Mouse (Mus musculus) brain, adult 2 months (tissue): Measurements from ENCODE around the gene Prps1l3.
"Not testable (repeated sequence)": the region's sequence is repeated elsewhere in the genome, so short reads cannot be mapped to it uniquely, and the experiment has no call there.

Experiments used
- DNase-seq: peaks from one replicate; pipeline ENCODE4 v3.0.0; 2011; ENCODE audit warnings: low read depth, low spot score

The Prps1l3 gene

DNA sequence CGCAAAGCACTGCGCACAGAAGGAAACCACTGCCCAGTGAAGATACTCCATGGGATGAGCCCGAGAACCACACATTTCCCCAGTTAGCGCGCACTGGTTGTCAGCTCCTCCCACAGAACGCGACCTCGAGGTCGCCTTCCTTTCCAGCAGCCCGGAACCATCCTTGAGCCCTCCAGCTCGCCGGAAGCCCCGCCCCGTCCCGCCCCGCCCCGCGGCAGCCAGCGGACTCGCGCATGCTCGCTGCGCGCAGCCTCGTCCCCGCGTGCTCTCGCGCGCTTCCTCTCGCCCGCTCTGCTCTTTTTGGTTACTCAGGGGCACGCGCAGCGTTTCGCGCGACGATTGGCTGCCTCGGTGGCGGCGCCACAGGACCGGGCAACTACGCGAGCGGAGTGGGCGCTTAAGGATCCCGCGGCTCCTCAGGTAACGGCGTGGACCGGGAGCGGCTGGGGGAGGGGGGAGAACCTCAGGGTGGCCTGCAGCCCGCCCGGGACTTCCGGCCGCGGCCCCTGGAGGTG, at the start of gene Prps1l3, which contains the start of gene Mipol1:
Gene Prps1l3 (plus strand): TSS at position 221 of the 515 bp plus-strand sequence.
Gene Mipol1 (plus strand): TSS at position 236 of the 515 bp plus-strand sequence.
- DNase-seq = peak; percentile 97

DNA sequence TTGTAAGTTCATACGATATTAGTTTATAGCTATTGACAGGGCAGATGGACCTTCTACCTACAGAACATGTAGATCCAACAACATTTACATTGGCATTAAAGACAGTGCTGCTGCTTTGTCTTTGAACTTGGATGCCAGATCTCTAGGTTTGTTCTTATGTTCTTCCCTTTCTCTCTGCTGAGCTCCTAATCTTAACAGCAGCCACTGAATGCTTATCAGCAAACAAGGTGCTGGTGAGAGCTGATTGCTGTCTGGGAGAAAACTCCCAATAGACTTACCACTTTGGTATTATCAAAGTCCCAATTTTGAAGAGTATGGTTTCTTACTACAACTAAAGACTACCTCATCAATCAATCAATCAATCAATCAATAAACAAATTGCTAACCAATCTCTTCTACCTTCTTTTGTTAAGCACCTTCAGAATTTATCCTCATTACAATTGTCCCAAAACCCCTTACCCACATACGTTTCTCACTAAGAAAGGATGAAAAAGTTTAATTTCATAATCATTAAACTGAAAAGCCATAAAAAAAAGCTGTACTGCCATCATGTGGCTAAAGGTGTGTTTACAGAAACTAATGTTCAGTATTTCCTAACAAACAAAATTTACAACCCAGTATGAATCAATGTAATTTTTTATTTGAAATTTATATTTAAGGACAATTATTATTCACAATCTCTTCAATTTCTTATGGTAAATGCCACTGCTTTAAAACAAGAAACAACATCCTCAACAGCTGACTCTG, 45.6 kb upstream of the Prps1l3 start:
- no peak for DNase-seq

DNA sequence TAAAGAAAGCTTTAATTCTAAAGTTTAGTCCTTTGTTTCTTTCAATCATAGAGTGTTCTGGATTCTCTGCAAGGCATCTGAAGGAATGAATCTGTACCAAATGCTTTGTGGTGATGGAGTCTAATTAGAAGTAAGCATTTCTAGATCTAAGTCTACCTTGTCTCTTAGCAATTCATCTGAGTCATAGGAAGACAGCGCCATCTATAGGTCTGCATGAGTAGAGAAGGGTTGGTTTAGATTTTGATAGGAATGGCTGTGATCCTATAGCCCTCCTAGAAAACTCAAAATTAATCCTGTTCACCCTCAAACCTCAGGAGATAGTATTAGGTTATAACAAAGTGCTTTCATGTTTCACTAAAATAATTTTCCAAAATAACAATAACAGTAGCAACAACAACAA, 44.7 kb upstream of the Prps1l3 start:
- DNase-seq = peak; percentile 22

DNA sequence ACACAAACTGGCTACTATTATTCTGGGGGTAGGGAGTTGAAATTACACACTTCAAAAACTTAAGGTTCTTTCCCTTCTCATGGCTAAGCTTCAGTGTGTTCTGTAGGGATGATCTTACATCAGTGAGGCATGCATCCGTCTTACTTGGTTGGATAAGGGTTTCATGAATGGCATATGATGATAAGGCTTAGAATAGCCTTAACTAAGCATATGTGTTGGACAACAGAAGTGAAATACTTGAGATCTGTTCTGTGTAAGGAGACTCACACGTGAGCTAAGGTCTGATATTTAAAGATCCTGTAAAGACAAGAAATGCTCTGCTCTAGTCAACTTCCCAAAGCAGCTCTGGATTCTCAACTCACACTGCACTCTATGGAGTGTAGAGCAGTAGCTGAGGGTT, 44.1 kb upstream of the Prps1l3 start:
- DNase-seq = no peak

DNA sequence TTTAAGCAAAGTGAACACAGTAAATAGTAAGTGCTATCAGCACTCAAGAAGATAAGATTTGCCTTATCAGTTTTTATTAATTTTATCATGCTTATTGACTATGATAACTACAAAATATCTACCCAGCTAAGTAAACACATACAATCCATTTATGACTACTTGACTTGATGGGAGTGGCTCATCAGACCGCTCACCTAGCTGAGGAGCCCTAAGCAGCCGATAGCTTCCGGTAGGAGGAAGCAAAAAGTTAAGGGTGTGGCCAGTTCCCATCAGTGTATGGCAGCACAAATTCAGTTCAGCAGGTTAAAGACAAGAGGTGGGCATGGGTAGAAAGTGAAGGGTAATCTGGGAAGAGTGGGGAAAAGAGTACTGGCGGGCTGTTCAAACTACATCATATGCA, 43.2 kb upstream of the Prps1l3 start:
- no peak for DNase-seq

DNA sequence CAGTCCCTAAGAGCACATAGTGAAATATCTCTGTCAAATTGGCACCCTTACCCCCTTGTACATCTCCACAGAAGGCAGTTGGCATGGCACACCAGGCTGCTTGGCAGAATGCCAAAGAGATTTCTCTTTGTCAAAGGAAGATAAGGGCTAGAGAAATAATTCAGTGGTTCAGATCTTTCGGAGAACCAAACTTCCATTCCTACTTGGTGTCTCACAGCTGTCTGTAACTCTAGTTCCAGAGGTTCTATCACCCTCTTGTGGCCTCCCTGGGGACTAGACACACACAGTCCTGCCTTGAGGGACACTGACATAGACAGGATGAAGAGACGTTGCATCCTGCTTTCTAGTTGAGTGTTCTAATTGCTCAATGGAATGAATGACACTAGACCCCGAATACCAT, 35.6 kb upstream of the Prps1l3 start:
- peak; percentile 11 for DNase-seq

DNA sequence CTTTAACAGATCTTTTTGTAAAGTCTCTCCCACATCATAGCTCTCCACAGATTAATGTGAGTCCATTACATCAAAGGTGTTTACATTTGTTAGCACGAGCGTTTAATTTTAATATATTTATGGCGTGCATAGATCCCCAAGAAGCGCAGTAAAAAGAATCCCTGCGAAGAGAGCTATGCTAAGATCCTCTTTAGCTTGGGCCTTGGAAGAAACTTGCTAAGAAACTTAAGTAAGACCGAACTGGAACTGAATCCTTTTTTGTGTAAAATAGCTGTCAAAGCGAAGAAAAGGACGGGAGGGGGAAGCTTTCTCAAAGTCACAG, 34.0 kb upstream of the Prps1l3 start:
- DNase-seq = no peak

DNA sequence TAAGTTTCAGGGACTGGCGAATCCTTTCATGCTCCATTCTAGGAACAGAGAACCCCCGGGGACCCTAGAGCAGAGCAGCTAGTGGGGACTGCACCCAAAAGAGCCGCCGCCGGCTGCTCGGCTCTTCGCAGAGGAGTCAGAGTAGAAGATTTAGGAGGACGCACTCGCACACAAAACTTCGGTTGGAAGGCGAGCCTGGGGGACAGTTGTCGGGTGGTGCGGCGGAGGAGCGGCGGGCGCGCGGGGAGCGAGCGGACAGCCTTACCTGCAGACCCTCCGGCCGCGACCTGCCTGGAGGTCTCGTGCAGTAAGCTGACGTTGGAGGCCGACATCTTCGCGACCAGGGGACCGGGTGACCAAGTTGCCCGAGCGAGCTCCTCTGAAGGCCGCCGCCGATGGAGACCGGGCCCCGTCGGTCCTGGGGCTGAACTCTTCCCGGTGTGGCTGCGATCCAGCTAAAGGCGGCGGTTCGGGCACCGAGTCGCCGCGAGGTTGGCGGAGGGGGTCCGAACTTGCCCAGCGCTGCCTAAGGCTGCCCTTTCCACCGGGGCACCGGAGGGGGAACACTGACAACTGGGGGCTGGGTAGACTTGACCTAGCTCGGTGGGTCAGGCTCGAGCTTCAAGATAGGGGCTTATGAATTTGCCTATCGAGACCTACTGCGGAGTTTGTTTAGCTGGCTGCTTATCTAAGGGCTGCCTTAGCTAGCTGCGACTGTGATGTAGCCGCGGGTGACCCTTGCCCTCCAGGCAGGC, 33.4 kb upstream of the Prps1l3 start:
- DNase-seq = no peak

DNA sequence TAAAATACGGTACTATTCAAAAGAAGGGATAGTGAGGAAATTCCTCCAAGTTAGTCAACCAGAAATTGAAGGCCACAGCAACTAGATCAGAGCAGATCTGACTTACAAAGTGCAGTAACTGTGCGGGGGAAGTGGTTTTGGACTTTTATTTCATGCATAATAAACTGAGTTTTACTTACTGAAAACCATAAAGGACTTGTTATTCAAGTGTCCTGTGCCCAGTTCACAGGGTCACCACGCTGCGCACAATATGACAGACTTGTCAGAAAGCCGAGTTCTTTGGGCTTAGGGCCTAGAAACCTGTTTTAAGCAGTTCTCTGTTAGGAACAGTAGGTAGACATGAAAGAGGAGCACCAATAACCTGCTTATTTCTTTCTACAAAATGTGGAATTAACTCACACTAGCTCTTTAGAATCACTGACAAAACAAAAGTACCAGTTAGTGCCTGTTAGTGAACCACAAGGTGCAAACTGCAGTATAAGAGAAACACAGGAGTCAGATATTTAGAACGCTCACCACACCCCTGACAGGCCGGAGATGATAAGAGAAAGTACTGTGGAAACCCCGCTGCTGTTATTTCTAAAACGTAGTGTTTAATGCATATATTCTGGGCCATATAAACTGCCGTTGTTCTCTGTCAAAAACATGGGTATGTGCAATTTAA, 32.7 kb upstream of the Prps1l3 start, which contains the start of gene Slc25a21:
Gene Slc25a21 (minus strand): TSS at position 110 of the 664 bp plus-strand sequence.
- DNase-seq = no peak

DNA sequence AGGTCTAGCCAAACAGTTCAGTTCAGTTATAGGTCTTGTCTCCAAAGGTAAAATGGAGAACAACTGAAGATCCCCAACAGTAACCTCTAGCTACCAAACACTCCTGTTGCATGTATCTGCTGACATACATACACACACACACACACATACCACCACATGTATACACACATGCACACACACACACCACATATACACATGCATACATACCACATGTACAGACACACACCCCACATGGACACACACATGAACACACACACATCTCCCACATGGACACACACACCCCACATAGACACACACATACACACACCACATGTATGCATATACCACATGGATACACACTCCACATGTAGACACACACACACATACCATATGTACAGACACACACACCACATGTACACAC, 31.9 kb upstream of the Prps1l3 start:
- no peak for DNase-seq

DNA sequence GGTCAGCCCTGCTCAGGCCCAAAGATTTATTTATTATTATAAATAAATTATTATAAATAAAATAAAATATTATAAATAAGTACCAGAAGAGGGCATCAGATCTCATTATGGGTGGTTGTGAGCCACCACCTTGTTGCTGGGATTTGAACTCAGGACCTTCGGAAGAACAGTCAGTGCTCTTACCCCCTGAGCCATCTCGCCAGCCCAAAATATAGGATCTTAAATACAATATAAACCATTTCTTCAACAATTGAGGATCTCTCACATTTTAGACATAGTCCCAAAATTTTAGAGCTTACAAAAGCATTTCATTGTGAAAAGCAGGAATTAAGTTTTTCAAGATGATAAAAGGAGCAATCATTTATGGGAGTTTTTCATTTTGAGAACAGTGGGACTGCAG, 30.8 kb upstream of the Prps1l3 start:
- DNase-seq = no peak

DNA sequence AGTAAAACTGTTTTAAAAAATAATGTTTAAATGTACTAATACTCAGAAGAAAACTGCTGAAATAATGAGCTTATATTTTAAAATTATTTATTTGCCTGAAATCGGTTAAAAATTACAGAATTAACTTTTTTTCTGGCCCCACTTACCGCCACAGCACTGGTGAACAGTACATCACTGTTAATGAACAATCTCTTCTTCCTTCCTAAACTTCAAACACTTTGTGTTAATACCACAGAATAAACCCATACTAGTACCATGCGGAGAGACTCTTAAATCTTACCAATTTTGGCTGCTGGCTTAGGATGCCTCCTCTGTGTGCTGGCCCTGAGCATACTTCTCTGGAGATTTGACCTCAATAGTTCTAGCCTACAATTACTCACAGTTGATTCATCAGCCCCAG, 28.3 kb upstream of the Prps1l3 start:
- DNase-seq = no peak

DNA sequence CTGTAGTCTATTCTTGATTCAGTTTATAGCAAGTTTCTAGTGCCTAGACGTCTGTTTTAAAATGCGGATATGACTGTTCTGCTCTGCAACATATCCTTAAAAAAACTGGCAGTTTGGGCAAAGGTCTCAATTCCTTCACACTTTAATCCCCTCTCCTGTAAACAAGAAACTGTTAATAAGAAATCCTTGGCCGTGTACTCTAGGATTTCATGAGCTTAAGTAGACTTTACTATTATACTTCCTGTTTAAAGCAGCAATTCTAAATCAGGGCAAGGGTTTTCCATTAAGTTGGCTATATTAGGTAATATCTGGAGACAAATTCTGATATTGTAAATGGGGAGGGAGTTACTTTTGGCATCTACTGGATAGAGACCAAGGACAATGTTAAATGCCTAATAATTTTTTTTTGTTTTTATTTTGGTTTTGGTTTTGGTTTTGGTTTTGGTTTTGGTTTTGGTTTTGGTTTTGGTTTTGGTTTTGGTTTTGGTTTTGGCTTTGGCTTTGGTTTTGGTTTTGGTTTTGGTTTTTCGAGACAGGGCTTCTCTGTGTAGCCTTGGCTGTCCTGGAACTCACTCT, 25.8 kb upstream of the Prps1l3 start:
- no peak for DNase-seq

DNA sequence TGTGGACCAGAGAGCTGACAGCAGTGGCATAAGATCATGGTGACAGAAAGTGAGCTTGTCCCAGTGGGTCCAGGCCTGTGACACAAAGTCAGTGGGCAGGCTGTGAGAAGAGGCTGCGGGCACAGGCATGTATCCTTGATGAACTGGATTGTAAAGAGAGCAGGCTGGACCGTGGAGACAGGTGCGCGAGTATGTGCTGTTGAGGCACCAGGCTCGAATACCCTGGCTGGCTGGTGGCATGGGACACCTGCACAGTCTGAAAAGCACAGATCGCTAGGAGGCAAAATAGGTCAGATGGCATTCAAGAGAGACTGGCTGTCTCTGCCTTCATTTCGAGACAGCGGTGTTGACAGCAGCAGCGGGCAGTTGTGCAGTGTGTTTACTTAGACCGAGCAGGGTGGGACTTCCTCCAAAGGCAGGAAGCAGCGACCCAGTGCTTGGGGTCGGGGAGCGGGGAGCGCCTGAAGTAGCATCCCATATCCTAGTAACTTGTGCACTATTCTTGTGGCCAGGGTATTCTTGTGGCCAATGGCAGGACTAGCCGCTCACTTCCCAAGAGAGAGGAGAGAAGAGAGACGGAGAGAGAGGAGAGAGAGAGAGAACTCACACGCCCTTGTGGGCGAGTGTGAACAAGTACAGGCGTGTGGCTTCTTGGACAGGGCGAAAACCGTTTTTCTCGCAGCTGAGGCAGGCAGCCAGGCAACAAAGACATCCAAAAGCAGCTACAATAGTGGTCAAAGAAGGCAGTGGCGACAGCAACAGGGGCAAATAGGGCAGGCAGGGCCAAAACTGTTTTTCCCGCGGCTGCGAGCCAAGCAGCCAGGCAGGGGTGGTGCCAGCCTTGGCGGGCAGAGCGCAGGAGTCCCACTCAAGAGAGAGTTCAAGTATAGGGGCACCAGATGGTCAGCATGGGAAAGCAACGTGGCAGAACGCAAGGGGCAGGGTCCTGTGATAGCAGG, 18.6 kb upstream of the Prps1l3 start:
- peak; percentile 9 for DNase-seq

DNA sequence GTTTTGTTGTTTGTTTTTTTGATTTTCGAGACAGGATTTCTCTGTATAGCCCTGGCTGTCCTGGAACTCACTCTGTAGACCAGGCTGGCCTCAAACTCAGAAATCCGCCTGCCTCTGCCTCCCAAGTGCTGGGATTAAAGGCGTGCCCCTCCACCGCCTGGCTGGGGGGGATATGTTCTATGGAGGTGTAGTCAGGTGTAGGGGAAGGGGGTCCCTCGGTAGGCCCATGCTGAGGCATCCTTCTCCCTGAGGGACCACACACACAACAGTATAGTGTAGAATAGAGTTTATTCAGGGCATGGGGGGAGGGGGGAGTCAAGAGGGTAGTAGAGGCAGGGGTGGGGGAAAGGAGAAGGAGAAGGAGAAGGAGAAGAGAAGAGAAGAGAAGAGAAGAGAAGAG, 17.7 kb upstream of the Prps1l3 start:
- not testable (repeated sequence) for DNase-seq

DNA sequence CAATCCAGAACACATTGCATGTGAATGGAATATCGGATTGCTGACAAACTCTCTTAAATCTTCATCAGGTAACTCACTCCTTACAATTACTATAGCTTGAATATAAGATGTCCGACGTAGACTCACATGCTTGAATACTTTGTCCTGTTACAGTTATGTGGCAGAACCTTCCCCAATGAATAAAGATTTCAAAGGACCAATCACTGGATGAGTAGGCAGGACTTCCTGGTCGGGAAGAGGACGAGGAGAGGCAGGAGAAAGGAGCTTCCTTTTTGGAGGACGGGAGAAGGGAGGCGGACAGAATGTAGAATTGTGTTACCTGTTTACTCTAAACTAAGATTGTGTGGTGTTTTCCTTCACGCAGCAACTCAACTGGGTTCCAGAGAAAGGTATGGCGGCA, 3.8 kb upstream of the Prps1l3 start:
- no peak for DNase-seq

DNA sequence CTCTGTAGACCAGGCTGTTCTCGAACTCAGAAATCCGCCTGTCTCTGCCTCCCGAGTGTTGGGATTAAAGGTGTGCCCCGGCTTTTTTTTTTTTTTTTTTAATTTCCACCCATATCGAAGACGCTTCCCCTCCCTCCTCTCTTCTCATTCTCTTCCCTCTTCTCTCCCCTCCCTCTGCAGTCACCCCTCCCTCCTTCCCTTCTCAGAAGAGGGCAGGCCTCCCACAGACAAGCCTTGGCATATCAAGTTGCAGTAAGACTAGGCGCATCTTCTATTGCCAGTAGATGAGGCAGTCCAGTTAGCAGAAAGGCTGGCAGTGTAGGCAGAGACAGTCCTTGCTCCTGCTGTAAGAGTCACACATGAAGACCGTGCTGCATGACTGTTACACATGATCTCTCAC, 2.4 kb upstream of the Prps1l3 start:
- no peak for DNase-seq

DNA sequence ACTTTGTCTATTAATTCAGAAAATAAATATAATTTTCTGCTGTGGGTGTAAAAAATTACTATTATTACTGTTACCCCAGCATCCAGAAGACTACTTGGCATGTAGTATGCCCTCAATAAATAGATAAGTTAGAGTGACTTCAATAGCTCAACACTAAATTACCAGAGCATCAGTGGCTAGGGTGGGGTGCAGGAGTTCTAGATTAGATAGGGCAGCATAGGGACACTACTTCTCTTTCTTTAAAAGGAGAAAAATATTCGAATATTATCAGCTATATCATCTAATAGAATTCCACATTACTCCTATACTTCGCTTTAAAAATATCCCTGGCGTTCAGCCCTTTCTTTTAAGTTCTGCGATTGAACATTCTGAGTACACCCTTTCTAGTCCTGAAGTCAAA, 509 bp upstream of the Prps1l3 start:
- no peak for DNase-seq

DNA sequence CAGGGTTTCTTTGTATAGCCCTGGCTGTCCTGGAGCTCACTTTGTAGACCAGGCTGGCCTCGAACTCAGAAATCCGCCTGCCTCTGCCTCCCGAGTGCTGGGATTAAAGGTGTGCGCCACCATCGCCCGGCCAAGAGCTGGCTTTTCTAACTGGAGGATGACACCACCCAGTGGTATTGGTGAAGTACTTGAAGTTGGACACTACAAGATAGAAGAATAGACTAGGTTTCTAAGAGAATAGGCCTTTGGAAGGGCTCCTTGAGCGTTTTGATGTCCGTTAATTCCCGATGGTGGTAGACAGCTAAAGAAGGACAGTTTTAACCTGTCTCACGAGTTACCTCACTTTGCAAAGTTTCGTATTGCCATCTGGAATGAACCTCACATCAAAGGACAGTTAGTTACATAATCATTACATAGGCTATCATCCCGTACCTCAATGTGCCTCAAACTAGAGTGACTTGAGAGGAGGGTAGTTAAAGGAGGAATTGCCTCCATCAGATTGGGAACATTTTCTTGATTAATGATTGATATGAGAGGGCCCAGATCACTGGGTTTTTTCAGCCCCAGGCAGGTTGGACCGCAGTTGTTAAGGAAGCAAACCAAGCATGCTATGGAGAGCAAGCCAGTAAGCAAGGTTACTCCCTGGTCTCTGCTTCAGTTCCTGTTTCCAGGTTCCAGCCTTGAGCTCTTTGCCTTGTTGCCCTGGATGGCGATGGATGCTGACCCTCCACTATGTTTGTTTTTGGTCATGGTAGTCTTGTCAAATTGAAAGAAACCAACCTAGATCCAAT, 1.1 kb downstream of the Prps1l3 start:
- DNase-seq = peak; percentile 37

DNA sequence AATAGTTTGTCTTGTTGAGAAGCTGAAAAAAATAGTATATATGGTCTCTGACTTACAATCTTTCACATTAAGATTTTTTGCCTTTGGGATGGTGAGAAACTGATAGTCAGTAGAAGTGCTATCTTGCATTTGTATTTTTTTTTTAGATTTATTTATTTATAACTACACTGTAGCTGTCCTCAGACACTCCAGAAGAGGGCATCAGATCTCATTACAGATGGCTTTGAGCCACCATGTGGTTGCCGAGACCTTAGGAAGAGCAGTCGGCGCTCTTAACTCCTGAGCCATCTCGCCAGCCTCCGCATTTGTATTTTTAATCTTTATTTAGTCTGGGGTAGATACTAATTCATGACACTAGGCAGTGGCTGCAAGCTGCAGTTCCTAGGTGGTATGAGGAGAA, 3.2 kb downstream of the Prps1l3 start:
- no peak for DNase-seq
